Mouse (Mus musculus): ENCODE data around the gene Sspo. TPM values are rescaled to one million over a fixed set of nuclear protein-coding genes. Genes with fewer than 3 reads are reported as not detected.

The Sspo gene
- total and polyA plus RNA-seq, 3 experiments = 0.08 to 0.42 (median 0.17) TPM

- Histone ChIP-seq H3K9ac (ENCODE audit: insufficient read depth, low read depth) (no peak overlapping the region), H3K4me2 (ENCODE audit: insufficient read depth, low read depth, poor library complexity, severe bottlenecking) (no peak overlapping the region), H3K27me3 (replicated peaks) (no peaks in the 10 kb centered on the region), H3K9me3 (replicated peaks; ENCODE audit: low read length) (no peaks in the 10 kb centered on the region), H3K79me2 (replicated peaks; ENCODE audit: control insufficient read depth, extremely low read depth, insufficient read depth, poor library complexity, severe bottlenecking) (no peaks in the 10 kb centered on the region), H3K27ac (ENCODE audit: insufficient read depth, low read depth) (no peak overlapping the region), H3K36me3 (replicated peaks in 1 of 2; ENCODE audit: control insufficient read depth in 1 of 2, insufficient read depth in 1 of 2, low read length in 1 of 2) (peaks cover 68 to 90% of the 10 kb centered on the region in 2 experiments), H3K4me1 (ENCODE audit: control insufficient read depth in 1 of 2, insufficient read depth in 2 of 2) (no peaks in the 10 kb centered on the region), H3K4me3 (replicated peaks in 1 of 3; ENCODE audit: low read depth in 2 of 3, low read length in 2 of 3, poor library complexity in 1 of 3) (no peak overlapping the region)
- TF ChIP-seq EP300 (IDR thresholded peaks at IDR 0.05; ENCODE audit: low read length) = no peak
- no peak for TF ChIP-seq GABPA (IDR thresholded peaks at IDR 0.05; ENCODE audit: insufficient replicate concordance, low read depth, low read length)
- TF ChIP-seq MYC (IDR thresholded peaks at IDR 0.05; ENCODE audit: low read depth, low read length) = no peak
- no peak for TF ChIP-seq ZNF384 (IDR thresholded peaks at IDR 0.05; ENCODE audit: low read depth, low read length)
- no peak for TF ChIP-seq HCFC1 (IDR thresholded peaks at IDR 0.05; ENCODE audit: low read depth, low read length)
- TF ChIP-seq MAX (IDR thresholded peaks at IDR 0.05; ENCODE audit: low read length) = no peak
- no peak for TF ChIP-seq E2F4 (IDR thresholded peaks at IDR 0.05; ENCODE audit: insufficient replicate concordance, low read depth, low read length)
- no peak for TF ChIP-seq ZC3H11A (IDR thresholded peaks at IDR 0.05; ENCODE audit: low read depth, low read length)
- no peak for TF ChIP-seq KAT2A (IDR thresholded peaks at IDR 0.05; ENCODE audit: insufficient replicate concordance, low read length)
- TF ChIP-seq MXI1 (IDR thresholded peaks at IDR 0.05; ENCODE audit: low read depth, low read length) = no peak
- TF ChIP-seq JUN (IDR thresholded peaks at IDR 0.05; ENCODE audit: insufficient read depth, low read depth, low read length) = no peak
- TF ChIP-seq ZKSCAN1 (IDR thresholded peaks at IDR 0.05; ENCODE audit: borderline replicate concordance, low read depth, low read length) = no peak
- no peak for TF ChIP-seq ZMIZ1 (IDR thresholded peaks at IDR 0.05; ENCODE audit: low read depth, low read length)
- no peak for TF ChIP-seq NELFE (IDR thresholded peaks at IDR 0.05; ENCODE audit: low read depth, low read length)
- no peak for TF ChIP-seq BHLHE40 (IDR thresholded peaks at IDR 0.05; ENCODE audit: low read depth, low read length)
- no peak for TF ChIP-seq PAX5 (IDR thresholded peaks at IDR 0.05; ENCODE audit: low read length)
- no peak for TF ChIP-seq TCF12 (IDR thresholded peaks at IDR 0.05; ENCODE audit: low read depth, low read length)
- dilution Hi-C loops (cut with MboI; ENCODE audit: extremely low pct_ligation_motif_present, extremely low pct_unique_long_range_greater_than_20kb, low sequenced_read_pairs) (no loop called here), in situ Hi-C loops (cut with MboI; ENCODE audit: low pct_ligation_motif_present, low pct_unique_long_range_greater_than_20kb, low sequenced_read_pairs) (no loop called here)
- no peak for DNase-seq (ENCODE audit: extremely low read depth)
Observed at GRCm38 (mm10) chr6:48414886-48415285, 33.1 kb upstream of the Sspo start.

GRCm38 (mm10) chr6:48415636-48416035, 32.4 kb upstream of the Sspo start:
- no peaks in the 10 kb centered on the region for H3K79me2 ChIP-seq (replicated peaks; ENCODE audit: control insufficient read depth, extremely low read depth, insufficient read depth, poor library complexity, severe bottlenecking)
- H3K4me2 ChIP-seq (ENCODE audit: insufficient read depth, low read depth, poor library complexity, severe bottlenecking) = no peak overlapping the region
- dilution Hi-C loops (cut with MboI; ENCODE audit: extremely low pct_ligation_motif_present, extremely low pct_unique_long_range_greater_than_20kb, low sequenced_read_pairs) (no loop called here), in situ Hi-C loops (cut with MboI; ENCODE audit: low pct_ligation_motif_present, low pct_unique_long_range_greater_than_20kb, low sequenced_read_pairs) (no loop called here)
- H3K36me3 ChIP-seq (replicated peaks in 1 of 2; ENCODE audit: control insufficient read depth in 1 of 2, insufficient read depth in 1 of 2, low read length in 1 of 2) = peaks cover 62 to 82% of the 10 kb centered on the region in 2 experiments
- no peak overlapping the region for H3K27ac ChIP-seq (ENCODE audit: insufficient read depth, low read depth)
- no peaks in the 10 kb centered on the region for H3K27me3 ChIP-seq (replicated peaks)
- no peak for DNase-seq (ENCODE audit: extremely low read depth)
- H3K4me1 ChIP-seq (ENCODE audit: control insufficient read depth in 1 of 2, insufficient read depth in 2 of 2) = peaks cover 0 to 4% of the 10 kb centered on the region in 2 experiments; a peak in 2 of 4 replicates
- H3K9ac ChIP-seq (ENCODE audit: insufficient read depth, low read depth) = no peak overlapping the region
- no peaks in the 10 kb centered on the region for H3K9me3 ChIP-seq (replicated peaks; ENCODE audit: low read length)
- TF ChIP-seq SMC3 (IDR thresholded peaks at IDR 0.05; ENCODE audit: low read depth, low read length) = no peak
- TF ChIP-seq JUND (conservative IDR thresholded peaks at IDR 0.05; ENCODE audit: low read depth, low read length) = no peak
- no peak for TF ChIP-seq SIN3A (IDR thresholded peaks at IDR 0.05; ENCODE audit: low read length)
- TF ChIP-seq JUN (IDR thresholded peaks at IDR 0.05; ENCODE audit: insufficient read depth, low read depth, low read length) = no peak
- no peak for TF ChIP-seq RAD21 (IDR thresholded peaks at IDR 0.05; ENCODE audit: low read depth, low read length)
- TF ChIP-seq POLR2AphosphoS2 (IDR thresholded peaks at IDR 0.05; ENCODE audit: low read depth, low read length) = no peak
- TF ChIP-seq CHD2 (IDR thresholded peaks at IDR 0.05; ENCODE audit: low read length) = no peak
- TF ChIP-seq TCF12 (IDR thresholded peaks at IDR 0.05; ENCODE audit: low read depth, low read length) = no peak
- no peak for TF ChIP-seq UBTF (IDR thresholded peaks at IDR 0.05; ENCODE audit: low read depth, low read length)
- TF ChIP-seq CTCF (conservative IDR thresholded peaks at IDR 0.05 in 1 of 2, IDR thresholded peaks at IDR 0.05 in 1 of 2; ENCODE audit: low read depth in 2 of 2, low read length in 2 of 2) = no peak
- TF ChIP-seq RCOR1 (conservative IDR thresholded peaks at IDR 0.05; ENCODE audit: low read depth, low read length) = no peak
- no peak for TF ChIP-seq MAZ (IDR thresholded peaks at IDR 0.05; ENCODE audit: low read depth, low read length)
- no peak for TF ChIP-seq PAX5 (IDR thresholded peaks at IDR 0.05; ENCODE audit: low read length)
- TF ChIP-seq NELFE (IDR thresholded peaks at IDR 0.05; ENCODE audit: low read depth, low read length) = no peak
- TF ChIP-seq ZNF384 (IDR thresholded peaks at IDR 0.05; ENCODE audit: low read depth, low read length) = no peak
- no peak for TF ChIP-seq MEF2A (IDR thresholded peaks at IDR 0.05; ENCODE audit: borderline replicate concordance, low read depth, low read length)
- no peak for TF ChIP-seq KAT2A (IDR thresholded peaks at IDR 0.05; ENCODE audit: insufficient replicate concordance, low read length)
- TF ChIP-seq ZKSCAN1 (IDR thresholded peaks at IDR 0.05; ENCODE audit: borderline replicate concordance, low read depth, low read length) = no peak
- no peak for TF ChIP-seq IRF4 (IDR thresholded peaks at IDR 0.05; ENCODE audit: low read depth, low read length)
- H3K4me3 ChIP-seq (replicated peaks in 1 of 3; ENCODE audit: low read depth in 2 of 3, low read length in 2 of 3, poor library complexity in 1 of 3) = no peak overlapping the region

All from CH12.LX (cell line).